Mouse (Mus musculus): ENCODE results near the gene Prpf6. TPM values are rescaled to one million over a fixed set of nuclear protein-coding genes. Genes with fewer than 3 reads are reported as not detected.

The Prpf6 gene
- total RNA-seq, 2 experiments from 2014 or later = 57.2 to 57.3 TPM

DNA sequence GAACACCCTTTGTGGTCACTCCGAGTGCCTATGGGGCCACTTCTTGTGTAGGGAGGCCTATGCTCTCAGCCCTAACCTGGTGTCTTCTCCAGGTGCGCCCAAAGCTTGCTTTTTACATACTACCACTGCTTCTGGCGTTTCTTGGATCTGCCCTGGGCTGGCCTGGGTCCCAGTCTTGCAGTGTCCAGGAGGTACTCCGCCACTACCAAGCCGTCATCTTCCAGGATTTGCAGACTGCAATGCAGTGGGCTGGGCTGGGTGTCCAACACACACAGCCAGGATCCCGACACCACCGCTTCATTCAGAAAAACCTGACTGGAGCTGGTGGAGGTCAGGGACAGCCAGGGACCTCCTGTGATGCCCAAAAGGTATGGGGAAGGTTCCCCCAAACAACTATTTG lies 66.9 kb downstream of the Prpf6 start:
- no peak for TF ChIP-seq CTCF (conservative IDR thresholded peaks at IDR 0.05)

DNA sequence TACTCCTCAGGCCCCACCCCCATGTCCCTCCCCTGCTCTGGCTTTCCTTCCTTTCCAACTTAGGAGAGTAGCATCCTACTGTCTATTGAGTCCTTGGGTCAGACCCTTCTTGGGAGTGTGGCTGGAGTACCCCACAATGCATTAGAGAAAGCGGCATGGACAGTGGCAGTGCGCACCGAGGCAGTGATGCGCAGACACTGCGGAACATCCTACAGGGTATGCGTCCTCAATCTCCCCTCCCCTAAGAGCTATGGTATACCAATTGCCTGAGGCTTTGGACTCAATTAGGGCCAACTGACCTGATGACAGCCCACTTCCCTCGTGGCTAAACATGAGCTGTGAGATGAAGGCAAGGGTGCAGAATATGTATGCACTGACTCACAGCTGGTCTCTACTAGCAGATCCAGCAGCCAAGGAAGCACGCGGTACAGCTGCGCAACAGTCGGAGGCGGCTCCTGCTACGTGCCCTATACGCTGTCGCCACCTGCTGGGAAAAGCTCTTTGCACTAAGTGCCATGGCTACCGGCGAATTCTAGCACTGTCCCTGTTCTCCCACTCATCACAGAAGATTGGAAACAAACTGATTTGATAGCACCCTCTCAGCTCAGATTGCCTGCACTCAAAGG lies 67.4 kb downstream of the Prpf6 start:
- Histone ChIP-seq H3K27ac (peak overlapping the region; percentile 77), H3K4me3 (no peak overlapping the region)
- peak; percentile 59 to 60 for DNase-seq (ENCODE audit: low spot score in 2 of 2)
- no peak for TF ChIP-seq CTCF (conservative IDR thresholded peaks at IDR 0.05)

More for the DNA sequence above, 66.9 kb downstream of the Prpf6 start:
- no peak overlapping the region for H3K4me3 ChIP-seq
- DNase-seq (ENCODE audit: low spot score in 2 of 2) = no peak
- peak overlapping the region; percentile 77 for H3K27ac ChIP-seq

DNA sequence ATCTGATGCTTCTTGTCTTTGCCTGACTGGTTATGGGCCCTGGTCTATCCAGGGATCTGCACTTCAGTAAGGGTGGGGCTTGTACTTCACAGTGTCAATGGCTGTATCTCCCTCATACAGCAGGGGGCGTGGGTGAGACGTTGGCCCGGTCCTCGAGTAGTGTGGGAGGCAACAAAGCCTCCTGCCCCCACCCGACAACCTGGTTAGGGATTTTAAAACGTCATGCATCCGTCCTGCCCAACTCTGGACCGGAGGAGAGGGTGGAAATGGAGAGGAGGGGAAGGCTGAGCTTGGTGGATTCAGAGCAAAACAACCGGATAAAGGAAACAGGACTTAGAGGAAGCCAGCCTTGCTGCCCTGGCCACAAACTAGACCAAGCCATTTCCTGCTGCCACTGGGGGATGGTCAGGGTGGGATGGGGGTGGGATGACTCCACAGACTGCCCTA lies 68.0 kb downstream of the Prpf6 start:
- peak; percentile 84 for TF ChIP-seq CTCF (conservative IDR thresholded peaks at IDR 0.05)
- H3K27ac ChIP-seq = peak overlapping the region; percentile 77
- DNase-seq (ENCODE audit: low spot score in 2 of 2) = peak; percentile 84 to 91
- H3K4me3 ChIP-seq = no peak overlapping the region

DNA sequence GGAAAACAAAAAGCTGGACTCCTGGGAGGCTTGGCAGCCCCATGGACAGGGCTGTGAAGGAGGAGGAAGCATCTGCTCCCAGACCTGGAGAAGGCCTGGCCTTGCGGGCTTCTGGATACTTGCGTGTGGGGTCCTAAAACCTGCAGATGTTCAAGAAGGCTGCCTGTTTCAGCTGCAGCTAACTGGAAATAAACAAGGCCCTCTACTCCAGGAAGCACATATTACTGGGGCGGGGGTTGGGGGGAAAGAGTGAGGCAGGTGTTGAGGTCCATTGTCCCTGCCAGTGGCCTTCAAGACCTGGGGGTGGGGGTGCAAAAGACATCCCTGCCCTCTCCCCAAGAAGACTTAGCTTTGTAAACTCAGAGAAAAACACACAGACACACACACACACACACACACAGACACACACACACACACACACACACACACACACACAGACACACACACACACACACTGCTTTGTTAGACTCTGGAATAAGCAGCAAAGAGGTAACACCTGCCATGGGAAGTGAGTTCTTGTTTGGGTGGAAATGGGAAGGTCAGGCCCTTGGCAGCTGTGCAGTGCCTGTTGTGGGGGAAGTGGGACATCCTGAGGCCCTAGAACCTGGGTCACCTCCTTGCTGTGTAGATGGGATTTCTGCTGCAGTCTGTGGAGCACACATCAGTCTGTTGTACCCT lies 71.1 kb downstream of the Prpf6 start:
- TF ChIP-seq CTCF (conservative IDR thresholded peaks at IDR 0.05) = no peak
- H3K4me3 ChIP-seq = no peak overlapping the region
- no peak for DNase-seq (ENCODE audit: low spot score in 2 of 2)
- peak overlapping the region; percentile 55; the same call in 1 of the 2 replicates for H3K27ac ChIP-seq

GRCm38 (mm10) chr2:181663298-181663630 lies 71.6 kb downstream of the Prpf6 start:
- H3K4me3 ChIP-seq = no peak overlapping the region
- no peak for DNase-seq (ENCODE audit: low spot score in 2 of 2)
- TF ChIP-seq CTCF (conservative IDR thresholded peaks at IDR 0.05) = no peak
- H3K27ac ChIP-seq = peak overlapping the region; percentile 55; the same call in 1 of the 2 replicates

- peak overlapping the region; percentile 60 for H3K4me3 ChIP-seq
- H3K27ac ChIP-seq = peak overlapping the region; percentile 79
- no peak for DNase-seq (ENCODE audit: low spot score in 2 of 2)
- TF ChIP-seq CTCF (conservative IDR thresholded peaks at IDR 0.05) = peak; percentile 41
Observed at GRCm38 (mm10) chr2:181670285-181670912, 78.7 kb downstream of the Prpf6 start.

GRCm38 (mm10) chr2:181670913-181671311 lies 79.2 kb downstream of the Prpf6 start:
- DNase-seq (ENCODE audit: low spot score in 2 of 2) = no peak
- TF ChIP-seq CTCF (conservative IDR thresholded peaks at IDR 0.05) = no peak
- peak overlapping the region; percentile 79 for H3K27ac ChIP-seq
- H3K4me3 ChIP-seq = peak overlapping the region; percentile 60

GRCm38 (mm10) chr2:181671326-181671725 lies 79.7 kb downstream of the Prpf6 start, which contains the start of gene Sox18:
Gene Sox18 (minus strand): TSS chr2:181671640.
- DNase-seq (ENCODE audit: low spot score in 2 of 2) = no peak
- no peak for TF ChIP-seq CTCF (conservative IDR thresholded peaks at IDR 0.05)

DNA sequence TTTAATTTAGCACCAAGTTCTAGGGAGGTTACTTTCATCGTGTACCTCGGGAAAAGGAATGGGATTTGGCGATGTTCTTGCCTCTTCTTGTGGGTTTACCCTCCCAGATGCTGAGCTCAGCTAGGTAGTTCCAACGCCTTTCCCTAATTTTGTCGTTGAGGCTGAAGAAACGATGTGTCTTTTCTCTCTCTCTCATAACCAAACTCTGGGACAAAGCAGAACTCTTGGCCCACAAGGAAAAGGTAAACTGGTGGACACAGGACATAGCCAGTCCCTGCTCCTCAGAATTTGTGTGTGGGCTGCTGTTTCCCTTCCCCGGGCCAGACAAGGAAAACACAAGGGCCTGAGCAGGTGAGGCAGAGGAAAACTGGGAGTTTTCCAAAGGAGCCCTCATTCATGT lies 80.3 kb downstream of the Prpf6 start:
- Histone ChIP-seq H3K27ac (peak overlapping the region; percentile 79; the same call in 1 of the 2 replicates), H3K4me3 (peak overlapping the region; percentile 60; the same call in 1 of the 2 replicates)
- DNase-seq (ENCODE audit: low spot score in 2 of 2) = no peak
- no peak for TF ChIP-seq CTCF (conservative IDR thresholded peaks at IDR 0.05)

More at GRCm38 (mm10) chr2:181671326-181671725, 79.7 kb downstream of the Prpf6 start, which contains the start of gene Sox18:
- peak within 1 kb of the TSS; percentile 60 for H3K4me3 ChIP-seq
- H3K27ac ChIP-seq = peak within 1 kb of the TSS; percentile 79

DNA sequence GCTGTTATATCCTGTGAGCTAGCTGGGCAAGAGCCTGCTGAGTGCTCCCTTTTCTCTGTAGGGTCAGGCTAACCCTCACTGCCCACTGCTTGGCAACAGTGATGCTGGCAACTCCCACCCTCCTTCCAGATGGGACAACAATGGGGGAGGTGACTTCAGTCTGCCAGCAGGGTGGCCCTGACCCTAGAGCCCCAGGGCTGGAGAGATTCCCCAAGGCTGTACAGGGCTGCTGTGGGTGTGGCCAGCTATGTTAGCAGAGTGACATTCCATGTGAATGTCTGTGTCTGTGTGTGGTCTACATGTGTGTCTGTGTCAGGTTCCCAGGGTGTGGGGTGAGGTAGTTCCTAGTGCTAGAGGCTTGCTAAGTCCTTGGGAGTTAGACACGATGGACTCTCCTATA lies 81.8 kb downstream of the Prpf6 start:
- Histone ChIP-seq H3K27ac (peak overlapping the region; percentile 43; the same call in 1 of the 2 replicates), H3K4me3 (no peak overlapping the region)
- DNase-seq (ENCODE audit: low spot score in 2 of 2) = no peak
- TF ChIP-seq CTCF (conservative IDR thresholded peaks at IDR 0.05) = no peak

DNA sequence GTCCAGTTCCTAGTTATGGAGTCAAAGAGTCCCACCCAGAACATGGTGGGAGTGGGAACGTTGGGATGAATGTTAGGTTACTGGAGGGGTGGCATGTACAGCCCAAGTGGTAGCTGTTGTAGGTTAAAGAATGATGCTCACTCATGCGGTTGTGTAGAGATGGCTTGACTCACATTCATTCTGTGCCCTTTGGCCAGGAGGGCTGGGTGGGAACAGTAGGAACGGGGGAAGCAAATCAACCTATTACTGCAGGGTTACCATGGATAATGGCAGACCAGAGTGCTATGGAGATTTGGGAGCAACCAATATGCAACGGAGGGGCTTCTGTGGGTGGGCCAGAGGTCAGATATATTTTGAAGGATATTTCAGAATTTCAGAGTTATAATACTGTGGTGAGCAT lies 83.3 kb downstream of the Prpf6 start:
- Histone ChIP-seq H3K4me3 (no peak overlapping the region), H3K27ac (peak overlapping the region; percentile 84)
- no peak for DNase-seq (ENCODE audit: low spot score in 2 of 2)
- TF ChIP-seq CTCF (conservative IDR thresholded peaks at IDR 0.05) = no peak

DNA sequence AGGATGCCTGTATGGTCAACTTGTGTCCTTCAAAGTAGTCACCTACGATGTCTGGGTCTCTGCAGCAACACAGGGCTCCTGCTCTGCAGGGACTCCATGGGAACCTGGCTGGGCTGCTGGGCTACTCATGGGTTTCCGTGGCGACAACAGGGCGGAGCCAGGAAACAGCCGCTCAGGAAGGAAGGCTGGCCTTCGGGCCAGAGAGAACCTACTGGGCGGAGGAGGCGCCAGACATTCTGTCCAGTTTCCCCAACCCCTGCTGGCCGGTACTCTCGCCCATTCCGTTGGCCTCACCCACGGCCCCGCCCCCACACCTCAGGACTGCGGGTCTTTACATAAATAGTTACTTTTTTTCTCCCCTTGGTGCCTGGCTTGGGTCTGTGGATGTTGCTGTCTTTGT lies 83.8 kb downstream of the Prpf6 start:
- Histone ChIP-seq H3K4me3 (peak overlapping the region; percentile 29), H3K27ac (peak overlapping the region; percentile 84)
- peak; percentile 36 for TF ChIP-seq CTCF (conservative IDR thresholded peaks at IDR 0.05)
- peak in 1 of 2 experiments; percentile 36 for DNase-seq (ENCODE audit: low spot score in 2 of 2)

DNA sequence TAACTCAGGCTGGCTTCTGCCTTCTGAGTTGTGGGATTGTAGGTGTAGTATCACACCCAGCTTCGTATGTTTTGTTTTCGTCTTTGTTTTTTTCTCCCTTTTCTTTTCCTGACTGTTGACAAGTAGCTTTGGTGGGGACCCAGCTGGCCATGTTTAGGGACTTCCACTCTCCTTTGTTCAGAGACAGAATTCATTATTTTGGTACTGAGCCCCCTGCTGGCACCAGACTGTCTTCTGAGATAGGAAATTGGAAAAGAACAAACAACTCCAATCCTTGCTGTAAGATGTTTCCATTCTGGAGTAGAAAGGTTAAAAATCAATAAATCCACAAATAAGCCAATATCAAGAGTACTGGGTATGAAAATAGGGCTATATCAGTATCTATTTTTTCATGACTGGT lies 84.8 kb downstream of the Prpf6 start:
- TF ChIP-seq CTCF (conservative IDR thresholded peaks at IDR 0.05) = peak; percentile 68
- DNase-seq (ENCODE audit: low spot score in 2 of 2) = no peak
- H3K27ac ChIP-seq = peak overlapping the region; percentile 84
- H3K4me3 ChIP-seq = no peak overlapping the region

All from layer of hippocampus, adult 2 months (tissue).